Mouse (Mus musculus) liver, postnatal 0 days (tissue): Measurements from ENCODE around the gene Gm30191. TPM values are rescaled to one million over a fixed set of nuclear protein-coding genes. Genes with fewer than 3 reads are reported as not detected.
A peak's percentile ranks its signal among the peaks of the same experiment; 100 is the strongest.

Source experiments
- ATAC-seq: fragments of 200-750 bp; cut with Nextera tagmentation; 2 replicates; pipeline ENCODE4 v1.8.0; 2017; ENCODE audit warnings: mild to moderate bottlenecking, moderate library complexity
- DNase-seq: peaks from one replicate; pipeline ENCODE4 v3.0.0-alpha.2; 2016
- H3K27ac ChIP-seq: fragments of 300-500 bp; sonication (generic); 2 replicates; pipeline ENCODE4 v1.5.1; 2014; ENCODE audit warnings: antibody characterized with exemption, moderate library complexity, mild to moderate bottlenecking, low read depth
- H3K27me3 ChIP-seq: fragments of 300-500 bp; sonication (generic); 2 replicates; pipeline ENCODE4 v1.6.1; 2014; ENCODE audit warnings: low read length, control low read depth, mixed read lengths; ENCODE audit not compliant: insufficient read depth
- H3K36me3 ChIP-seq: fragments of 300-500 bp; sonication (generic); replicated peaks from 2 replicates; pipeline ENCODE4 v1.6.1; 2014; ENCODE audit warnings: mild to moderate bottlenecking, control low read depth, low read length, moderate library complexity, mixed read lengths; ENCODE audit not compliant: insufficient read depth
- H3K4me1 ChIP-seq: fragments of 300-500 bp; sonication (generic); 2 replicates; pipeline ENCODE4 v1.6.1; 2014; ENCODE audit warnings: antibody characterized with exemption, mild to moderate bottlenecking, control low read depth; ENCODE audit not compliant: insufficient read depth
- H3K4me2 ChIP-seq: fragments of 300-500 bp; sonication (generic); 2 replicates; pipeline ENCODE4 v1.6.1; 2014; ENCODE audit warnings: low read depth, mild to moderate bottlenecking, low read length, moderate library complexity, mixed read lengths
- H3K4me3 ChIP-seq: fragments of 300-500 bp; sonication (generic); 2 replicates; pipeline ENCODE4 v1.5.1; 2014; ENCODE audit warnings: low read depth, low read length
- H3K9ac ChIP-seq: fragments of 300-500 bp; sonication (generic); replicated peaks from 2 replicates; pipeline ENCODE4 v1.6.1; 2014; ENCODE audit warnings: mild to moderate bottlenecking, moderate library complexity
- H3K9me3 ChIP-seq: fragments of 300-500 bp; sonication (generic); 2 replicates; pipeline ENCODE4 v1.6.1; 2016; ENCODE audit warnings: mild to moderate bottlenecking, control low read depth, low read length, mixed read lengths
- CTCF ChIP-seq: sonication (generic); IDR thresholded peaks from 2 replicates; pipeline ENCODE4 v1.5.1; 2016; ENCODE audit warnings: antibody characterized with exemption, low read depth
- EP300 ChIP-seq: IDR thresholded peaks from 2 replicates; pipeline ENCODE4 v1.6.1; 2016; ENCODE audit warnings: antibody characterized with exemption, low read depth, mild to moderate bottlenecking
- WGBS: fragments of 180-500 bp; shearing (Covaris S2); extraction: QIAGEN DNeasy Blood & Tissue Kit; methylation state at CpG from one replicate; pipeline ENCODE4 v1.1.7; 2014; ENCODE audit not compliant: insufficient replicate concordance; 5-methylcytosine and 5-hydroxymethylcytosine counted together
- polyA plus RNA-seq: library from polyadenylated mRNA; unstranded; fragments of >200 nt; fragmentation: Nextera tagmentation; extraction: Ambion mirVana; gene quantifications from 2 replicates; pipeline ENCODE4 v1.2.1, GENCODE M21; 2015

The Gm30191 gene
- polyA plus RNA-seq, 1 experiment from 2014 or later: not detected

- Histone ChIP-seq H3K4me1 (peaks cover 31% of the 10 kb centered on the region), H3K4me2 (no peak overlapping the region), H3K9ac (no peak overlapping the region), H3K36me3 (no peaks in the 10 kb centered on the region), H3K9me3 (no peaks in the 10 kb centered on the region), H3K27me3 (peaks cover 60% of the 10 kb centered on the region), H3K27ac (no peak overlapping the region), H3K4me3 (no peak overlapping the region)
- no peak for DNase-seq
- no peak for TF ChIP-seq CTCF
- TF ChIP-seq EP300: no peak
- ATAC-seq: no peak
- 50% methylated on average over 3 of the region's 3 CpGs for WGBS
Observed at GRCm38 (mm10) chr4:134254835-134255234, 8.1 kb downstream of the Gm30191 start.

- TF ChIP-seq CTCF (no peak), EP300 (no peak)
- 50% methylated on average over 4 of the region's 4 CpGs for WGBS
- Histone ChIP-seq H3K4me1 (peaks cover 23% of the 10 kb centered on the region), H3K27me3 (peaks cover 50% of the 10 kb centered on the region), H3K4me2 (no peak overlapping the region), H3K9me3 (no peaks in the 10 kb centered on the region), H3K36me3 (no peaks in the 10 kb centered on the region), H3K4me3 (no peak overlapping the region), H3K27ac (no peak overlapping the region), H3K9ac (no peak overlapping the region)
- no peak for DNase-seq
- ATAC-seq: no peak
Observed at GRCm38 (mm10) chr4:134255854-134256253, 9.1 kb downstream of the Gm30191 start.

- Histone ChIP-seq H3K36me3 (no peaks in the 10 kb centered on the region), H3K9ac (no peak overlapping the region), H3K27me3 (peaks cover 43% of the 10 kb centered on the region), H3K9me3 (no peaks in the 10 kb centered on the region), H3K27ac (no peak overlapping the region), H3K4me3 (no peak overlapping the region), H3K4me1 (peaks cover 17% of the 10 kb centered on the region), H3K4me2 (0 out of 2 replicates have a peak overlapping the region, but pooled peaks have one; percentile 22)
- DNase-seq (no peak), ATAC-seq (no peak)
- TF ChIP-seq CTCF: no peak
- TF ChIP-seq EP300: no peak
- 34% methylated on average over 16 of the region's 19 CpGs for WGBS
Observed at GRCm38 (mm10) chr4:134256407-134257197, 9.9 kb downstream of the Gm30191 start.

- H3K27me3 ChIP-seq: peaks cover 35% of the 10 kb centered on the region
Observed at GRCm38 (mm10) chr4:134257198-134258009, 10.7 kb downstream of the Gm30191 start.

GRCm38 (mm10) chr4:134258354-134258753 is 11.6 kb downstream of the Gm30191 start:
- no peak overlapping the region for H3K9ac ChIP-seq
- no peak overlapping the region for H3K27ac ChIP-seq
- H3K4me1 ChIP-seq: peaks cover 13% of the 10 kb centered on the region
- H3K27me3 ChIP-seq: peaks cover 25% of the 10 kb centered on the region
- H3K36me3 ChIP-seq: no peaks in the 10 kb centered on the region
- H3K4me3 ChIP-seq: no peak overlapping the region
- WGBS: 26% methylated on average over 11 of the region's 11 CpGs
- TF ChIP-seq EP300 (no peak), CTCF (no peak)
- DNase-seq (no peak), ATAC-seq (no peak)
- no peaks in the 10 kb centered on the region for H3K9me3 ChIP-seq
- peak overlapping the region; percentile 5; the same call in 1 of the 2 replicates for H3K4me2 ChIP-seq

More at GRCm38 (mm10) chr4:134257198-134258009, 10.7 kb downstream of the Gm30191 start:
- Histone ChIP-seq H3K9ac (no peak overlapping the region), H3K4me1 (peaks cover 13% of the 10 kb centered on the region), H3K36me3 (no peaks in the 10 kb centered on the region), H3K4me2 (no peak overlapping the region), H3K27ac (no peak overlapping the region), H3K4me3 (no peak overlapping the region), H3K9me3 (no peaks in the 10 kb centered on the region)
- no peak for TF ChIP-seq CTCF
- TF ChIP-seq EP300: no peak
- ATAC-seq: no peak
- DNase-seq: no peak
- 38% methylated on average over 11 of the region's 11 CpGs for WGBS

- no peaks in the 10 kb centered on the region for H3K36me3 ChIP-seq
- ATAC-seq (no peak), DNase-seq (peak; percentile 80)
- no peak for TF ChIP-seq EP300
- TF ChIP-seq CTCF: peak; percentile 90
- no peaks in the 10 kb centered on the region for H3K9me3 ChIP-seq
- H3K4me2 ChIP-seq: no peak overlapping the region
- no peak overlapping the region for H3K9ac ChIP-seq
- no peak overlapping the region for H3K27ac ChIP-seq
- WGBS: 35% methylated on average over 6 of the region's 6 CpGs
- H3K4me3 ChIP-seq: no peak overlapping the region
- peaks cover 3% of the 10 kb centered on the region; the same call in 1 of the 2 replicates for H3K4me1 ChIP-seq
- H3K27me3 ChIP-seq: 0 out of 2 replicates have a peak, but pooled peaks cover 2% of the 10 kb centered on the region
Observed at GRCm38 (mm10) chr4:134263191-134263590, 16.5 kb downstream of the Gm30191 start.
